Mouse (Mus musculus) lung, embryonic 16.5 days (tissue): ENCODE measurements around the gene Clcn6. TPM values are rescaled to one million over a fixed set of nuclear protein-coding genes. Genes with fewer than 3 reads are reported as not detected.
A peak's percentile ranks its signal among the peaks of the same experiment; 100 is the strongest.

Experiments
- ATAC-seq: fragments of 200-750 bp; cut with Nextera tagmentation; 2 replicates; pipeline ENCODE4 v1.8.0; 2017; ENCODE audit warnings: low read depth, mild to moderate bottlenecking, moderate library complexity
- H3K27ac ChIP-seq: fragments of 300-500 bp; sonication (generic); 2 replicates; pipeline ENCODE4 v1.5.1; 2014; ENCODE audit warnings: mild to moderate bottlenecking, control low read depth, low read length
- H3K27me3 ChIP-seq: fragments of 300-500 bp; sonication (generic); 2 replicates; pipeline ENCODE4 v1.6.1; 2014; ENCODE audit warnings: low read depth, low read length, mixed read lengths; ENCODE audit not compliant: control insufficient read depth, insufficient read depth
- H3K36me3 ChIP-seq: fragments of 300-500 bp; sonication (generic); 2 replicates; pipeline ENCODE4 v1.6.1; 2014; ENCODE audit warnings: low read length; ENCODE audit not compliant: control insufficient read depth, insufficient read depth
- H3K4me1 ChIP-seq: fragments of 300-500 bp; sonication (generic); replicated peaks from 2 replicates; pipeline ENCODE4 v1.6.1; 2014; ENCODE audit warnings: low read length, mixed read lengths; ENCODE audit not compliant: control insufficient read depth, insufficient read depth
- H3K4me2 ChIP-seq: fragments of 300-500 bp; sonication (generic); 2 replicates; pipeline ENCODE4 v1.6.1; 2014; ENCODE audit warnings: low read depth, low read length, control low read depth
- H3K4me3 ChIP-seq: fragments of 300-500 bp; sonication (generic); 2 replicates; pipeline ENCODE4 v1.5.1; 2014; ENCODE audit warnings: mild to moderate bottlenecking, low read length, control low read depth
- H3K9ac ChIP-seq: fragments of 300-500 bp; sonication (generic); 2 replicates; pipeline ENCODE4 v1.6.1; 2014; ENCODE audit warnings: low read length, control low read depth
- H3K9me3 ChIP-seq: fragments of 300-500 bp; sonication (generic); 2 replicates; pipeline ENCODE4 v1.6.1; 2016; ENCODE audit warnings: low read length; ENCODE audit not compliant: control insufficient read depth
- WGBS: fragments of 180-500 bp; shearing (Covaris S2); extraction: QIAGEN DNeasy Blood & Tissue Kit; methylation state at CpG from one replicate; pipeline ENCODE4 v1.1.7; 2014; 5-methylcytosine and 5-hydroxymethylcytosine counted together
- polyA plus RNA-seq: library from polyadenylated mRNA; unstranded; fragments of >200 nt; fragmentation: Nextera tagmentation; extraction: Ambion mirVana; gene quantifications from 2 replicates; pipeline ENCODE4 v1.2.1, GENCODE M21; 2015

The Clcn6 gene
- polyA plus RNA-seq, 1 experiment from 2014 or later: 4.5 TPM

DNA sequence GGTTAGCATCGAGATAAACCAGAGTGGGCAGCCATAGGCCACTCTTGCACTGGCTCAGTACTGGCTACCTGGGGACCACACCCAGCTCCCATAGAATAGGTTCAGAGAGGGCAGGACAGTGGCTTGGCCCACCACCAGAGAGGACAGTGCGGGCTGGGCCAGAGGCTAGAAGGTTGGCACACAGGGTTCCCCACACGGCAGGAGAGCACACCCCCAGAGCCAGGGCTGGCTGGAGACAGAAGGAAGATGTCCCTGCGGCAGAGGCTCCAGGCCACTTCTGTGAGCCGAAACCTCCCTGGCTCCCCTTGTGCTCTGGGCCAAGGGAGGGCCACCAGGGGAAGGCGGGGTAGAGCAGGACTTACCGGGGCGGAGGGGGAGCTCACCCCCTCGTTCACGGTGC, 42.6 kb upstream of the Clcn6 start:
- no peak for ATAC-seq
- Histone ChIP-seq H3K27ac (no peak overlapping the region), H3K9me3 (no peaks in the 10 kb centered on the region), H3K4me1 (peaks cover 13% of the 10 kb centered on the region), H3K27me3 (no peaks in the 10 kb centered on the region), H3K4me3 (no peak overlapping the region), H3K9ac (no peak overlapping the region), H3K36me3 (peaks cover 2% of the 10 kb centered on the region), H3K4me2 (no peak overlapping the region)
- 88% methylated on average over 10 of the region's 10 CpGs for WGBS

DNA sequence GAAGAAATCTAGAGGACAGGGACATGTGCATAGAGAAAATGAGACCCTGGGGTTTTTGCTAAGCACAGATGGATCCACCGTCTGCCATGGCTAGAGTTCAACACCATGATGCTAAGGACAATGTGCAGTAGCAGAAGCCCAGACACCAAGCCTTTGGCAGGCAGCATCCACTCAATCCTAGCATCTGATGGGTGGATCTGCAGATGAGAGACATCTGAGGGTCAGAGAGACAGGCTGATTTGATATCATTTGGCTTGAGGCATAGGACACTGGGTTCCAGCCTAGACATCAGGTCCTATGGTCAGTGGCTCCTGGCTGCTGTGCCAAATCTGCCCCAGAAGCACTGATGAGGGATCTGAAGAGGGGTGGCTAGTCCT, 42.0 kb upstream of the Clcn6 start:
- Histone ChIP-seq H3K4me3 (no peak overlapping the region), H3K36me3 (peaks cover 2% of the 10 kb centered on the region), H3K27me3 (no peaks in the 10 kb centered on the region), H3K27ac (no peak overlapping the region), H3K4me1 (peaks cover 13% of the 10 kb centered on the region), H3K9me3 (no peaks in the 10 kb centered on the region), H3K4me2 (no peak overlapping the region), H3K9ac (no peak overlapping the region)
- WGBS: 83% methylated on average over 1 of the region's 1 CpGs
- no peak for ATAC-seq

DNA sequence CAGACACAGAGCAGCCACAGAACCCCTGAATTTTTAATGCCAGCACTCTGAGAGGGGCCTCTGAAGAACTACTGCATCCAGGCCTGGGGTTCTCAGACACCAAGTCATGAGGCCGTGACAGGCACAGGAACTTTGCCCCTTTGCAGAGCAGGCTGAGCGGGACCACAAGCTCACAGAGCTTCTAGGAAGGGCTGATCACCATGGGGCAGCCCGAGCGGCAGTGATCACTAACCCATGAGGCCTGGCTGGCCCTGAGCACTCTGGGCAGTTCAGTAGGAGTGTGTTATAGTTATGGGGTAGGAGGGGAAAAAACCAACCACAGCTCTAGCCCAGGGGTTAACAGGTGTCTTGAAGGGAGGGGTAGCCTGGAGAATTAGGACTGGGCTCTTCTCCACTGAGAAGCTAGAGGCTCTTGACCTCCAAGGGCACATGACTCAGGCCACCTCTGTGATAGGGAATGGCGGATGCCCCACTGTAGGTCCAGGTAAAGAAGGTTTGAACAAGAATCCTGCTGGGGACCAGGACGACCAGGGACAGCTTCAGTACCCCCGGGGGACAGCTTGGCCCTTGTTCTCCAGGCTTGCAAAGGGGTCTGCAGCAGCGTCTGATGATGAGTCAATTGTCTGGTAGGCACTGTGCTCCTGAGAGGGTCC, 41.4 kb upstream of the Clcn6 start:
- no peaks in the 10 kb centered on the region for H3K27me3 ChIP-seq
- ATAC-seq: no peak
- peaks cover 15% of the 10 kb centered on the region for H3K4me1 ChIP-seq

DNA sequence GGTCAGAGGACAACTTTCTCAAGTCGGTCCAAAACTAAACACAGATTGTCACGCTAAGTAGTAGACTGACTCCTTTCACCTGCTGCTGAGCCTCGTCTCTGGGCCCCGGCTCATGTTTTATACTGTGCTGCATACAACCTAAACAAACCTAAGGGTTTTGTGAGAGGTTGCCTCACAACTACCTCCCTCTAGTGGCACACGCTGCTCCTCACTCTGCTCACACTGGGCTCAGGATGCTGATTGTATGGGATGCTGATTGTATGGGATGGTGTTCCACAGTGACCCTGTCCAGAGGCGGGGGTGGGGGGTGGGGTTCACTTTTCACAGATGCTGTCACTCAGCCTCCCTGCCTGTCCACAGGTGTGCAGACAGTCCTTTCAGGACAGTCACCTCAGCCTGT, 40.6 kb upstream of the Clcn6 start:
- ATAC-seq: no peak
- H3K36me3 ChIP-seq: peaks cover 2% of the 10 kb centered on the region

More for the DNA sequence above, 41.4 kb upstream of the Clcn6 start:
- H3K36me3 ChIP-seq: peaks cover 2% of the 10 kb centered on the region
- 81% methylated on average over 8 of the region's 8 CpGs for WGBS
- no peak overlapping the region for H3K4me2 ChIP-seq
- no peak overlapping the region for H3K9ac ChIP-seq
- H3K27ac ChIP-seq: no peak overlapping the region
- H3K4me3 ChIP-seq: no peak overlapping the region
- no peaks in the 10 kb centered on the region for H3K9me3 ChIP-seq

DNA sequence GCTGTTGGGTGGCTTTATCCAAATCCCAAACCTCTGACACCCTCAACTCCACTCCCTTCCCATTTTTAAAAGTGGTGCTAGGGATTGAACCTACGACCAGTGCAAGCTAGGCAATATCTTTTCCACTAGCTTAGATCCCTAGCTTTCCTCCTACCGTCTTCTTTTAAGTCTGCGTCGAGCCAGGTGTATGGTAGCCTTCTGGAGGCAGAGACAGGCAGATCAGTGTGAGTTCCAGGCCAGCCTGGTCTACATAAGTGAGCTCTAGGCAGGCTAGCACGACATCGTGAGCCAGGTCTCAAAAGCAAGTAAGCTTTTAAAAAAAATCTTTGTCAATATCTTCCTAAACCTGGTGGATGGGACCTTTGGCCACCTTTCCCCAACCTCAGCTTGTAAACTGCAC, 37.3 kb upstream of the Clcn6 start:
- H3K9ac ChIP-seq: no peak overlapping the region

More for the DNA sequence above, 40.6 kb upstream of the Clcn6 start:
- H3K4me3 ChIP-seq: no peak overlapping the region
- 45% methylated on average over 6 of the region's 6 CpGs for WGBS
- no peak overlapping the region for H3K4me2 ChIP-seq
- H3K4me1 ChIP-seq: peaks cover 11% of the 10 kb centered on the region
- H3K9me3 ChIP-seq: no peaks in the 10 kb centered on the region
- H3K27ac ChIP-seq: no peak overlapping the region
- H3K9ac ChIP-seq: no peak overlapping the region
- no peaks in the 10 kb centered on the region for H3K27me3 ChIP-seq

DNA sequence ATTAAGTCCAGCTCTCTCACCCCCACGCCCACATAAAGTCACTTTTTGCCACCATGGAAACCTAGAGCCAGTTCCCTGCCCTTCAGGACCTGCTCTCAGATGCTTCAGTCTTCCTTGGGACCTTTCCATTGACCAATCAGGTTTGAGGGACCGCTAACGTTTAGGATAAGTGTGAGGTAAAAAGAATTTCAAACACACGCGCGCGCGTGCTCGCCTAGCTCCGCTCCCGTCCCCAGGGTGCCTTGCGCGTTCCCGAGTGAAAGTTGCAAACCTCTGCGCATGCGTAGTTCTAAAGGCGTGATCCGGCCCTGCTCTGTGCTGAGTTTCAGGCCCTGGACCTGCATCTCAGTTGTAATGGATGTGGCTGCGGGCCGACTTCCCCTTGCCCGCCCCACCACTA, 36.6 kb upstream of the Clcn6 start:
- Histone ChIP-seq H3K27me3 (no peaks in the 10 kb centered on the region), H3K36me3 (no peaks in the 10 kb centered on the region), H3K4me3 (peak overlapping the region; percentile 45), H3K27ac (no peak overlapping the region; the same call in 1 of the 2 replicates), H3K9me3 (no peaks in the 10 kb centered on the region), H3K9ac (peak overlapping the region; percentile 52), H3K4me1 (0 out of 2 replicates have a peak, but pooled peaks cover 2% of the 10 kb centered on the region), H3K4me2 (peak overlapping the region; percentile 65)
- peak; percentile 59 for ATAC-seq
- WGBS: 35% methylated on average over 21 of the region's 21 CpGs

More for the DNA sequence above, 37.3 kb upstream of the Clcn6 start:
- H3K4me3 ChIP-seq: no peak overlapping the region
- 88% methylated on average over 6 of the region's 6 CpGs for WGBS
- H3K27me3 ChIP-seq: no peaks in the 10 kb centered on the region
- H3K36me3 ChIP-seq: peaks cover 2% of the 10 kb centered on the region; the same call in 1 of the 2 replicates
- no peaks in the 10 kb centered on the region for H3K9me3 ChIP-seq
- no peak for ATAC-seq
- H3K4me1 ChIP-seq: 0 out of 2 replicates have a peak, but pooled peaks cover 2% of the 10 kb centered on the region
- H3K4me2 ChIP-seq: no peak overlapping the region
- H3K27ac ChIP-seq: no peak overlapping the region

DNA sequence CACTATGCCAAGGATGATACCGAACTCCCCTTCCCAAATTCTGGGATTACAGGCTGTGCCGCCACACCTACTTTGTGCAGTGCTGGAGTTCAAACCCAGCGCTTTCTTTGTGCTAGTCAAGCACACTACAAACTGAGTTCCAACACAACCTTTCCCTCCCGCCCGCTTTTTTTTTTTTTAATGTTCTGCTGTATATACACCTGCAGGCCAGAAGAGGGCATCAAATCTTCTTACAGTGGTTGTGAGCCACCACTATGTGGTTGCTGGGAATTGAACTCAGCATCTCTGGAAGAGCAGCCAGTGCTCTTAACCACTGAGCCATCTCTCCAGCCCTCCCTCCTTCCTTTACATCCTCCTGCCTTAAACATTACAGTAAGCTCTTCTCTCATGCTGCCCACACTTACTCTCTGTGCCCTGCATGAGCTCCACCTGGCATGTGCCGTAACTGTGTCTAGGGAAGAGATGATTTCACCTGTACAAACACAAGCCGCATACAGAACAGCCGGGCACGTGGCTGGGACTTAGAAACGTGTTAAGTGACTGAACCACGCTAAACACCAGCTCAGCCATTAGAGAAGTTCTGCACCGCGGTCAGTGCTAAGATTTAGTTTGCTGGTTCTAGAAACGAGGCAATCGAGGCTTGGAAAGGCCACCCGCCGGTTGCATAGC, 36.0 kb upstream of the Clcn6 start:
- Histone ChIP-seq H3K4me3 (peak overlapping the region; percentile 45), H3K4me1 (0 out of 2 replicates have a peak, but pooled peaks cover 2% of the 10 kb centered on the region), H3K27me3 (no peaks in the 10 kb centered on the region), H3K27ac (no peak overlapping the region; the same call in 1 of the 2 replicates), H3K9ac (no peak overlapping the region; the same call in 1 of the 2 replicates), H3K36me3 (no peaks in the 10 kb centered on the region), H3K4me2 (peak overlapping the region; percentile 65), H3K9me3 (no peaks in the 10 kb centered on the region)
- WGBS: 32% methylated on average over 17 of the region's 17 CpGs
- peak; percentile 13; the same call in 1 of the 2 replicates for ATAC-seq

DNA sequence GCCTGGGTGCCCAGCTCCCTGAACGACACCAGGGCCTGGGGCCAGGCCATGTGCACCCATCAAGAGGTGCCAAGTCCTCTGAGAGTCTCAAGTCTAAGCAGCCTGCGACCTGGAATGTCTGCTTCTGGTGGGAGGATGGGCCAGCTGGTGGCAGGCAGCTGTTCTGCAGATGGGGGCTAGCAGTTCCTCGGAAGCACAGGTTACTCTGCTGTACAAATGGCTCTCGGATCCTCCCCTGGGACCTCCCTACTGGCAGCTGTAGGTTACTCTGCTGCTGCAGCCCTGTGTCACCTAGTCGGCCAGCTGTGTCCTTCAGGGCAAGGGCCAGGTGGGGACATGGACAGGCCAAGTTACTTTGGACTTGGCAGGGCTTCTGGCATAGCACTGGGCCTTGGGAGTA, 32.9 kb upstream of the Clcn6 start:
- H3K4me3 ChIP-seq: no peak overlapping the region
- no peak for ATAC-seq
- H3K27me3 ChIP-seq: no peaks in the 10 kb centered on the region
- H3K27ac ChIP-seq: no peak overlapping the region
- H3K9me3 ChIP-seq: no peaks in the 10 kb centered on the region
- 49% methylated on average over 5 of the region's 5 CpGs for WGBS
- no peak overlapping the region for H3K4me2 ChIP-seq
- H3K9ac ChIP-seq: no peak overlapping the region
- H3K4me1 ChIP-seq: 0 out of 2 replicates have a peak, but pooled peaks cover 2% of the 10 kb centered on the region
- H3K36me3 ChIP-seq: no peaks in the 10 kb centered on the region

DNA sequence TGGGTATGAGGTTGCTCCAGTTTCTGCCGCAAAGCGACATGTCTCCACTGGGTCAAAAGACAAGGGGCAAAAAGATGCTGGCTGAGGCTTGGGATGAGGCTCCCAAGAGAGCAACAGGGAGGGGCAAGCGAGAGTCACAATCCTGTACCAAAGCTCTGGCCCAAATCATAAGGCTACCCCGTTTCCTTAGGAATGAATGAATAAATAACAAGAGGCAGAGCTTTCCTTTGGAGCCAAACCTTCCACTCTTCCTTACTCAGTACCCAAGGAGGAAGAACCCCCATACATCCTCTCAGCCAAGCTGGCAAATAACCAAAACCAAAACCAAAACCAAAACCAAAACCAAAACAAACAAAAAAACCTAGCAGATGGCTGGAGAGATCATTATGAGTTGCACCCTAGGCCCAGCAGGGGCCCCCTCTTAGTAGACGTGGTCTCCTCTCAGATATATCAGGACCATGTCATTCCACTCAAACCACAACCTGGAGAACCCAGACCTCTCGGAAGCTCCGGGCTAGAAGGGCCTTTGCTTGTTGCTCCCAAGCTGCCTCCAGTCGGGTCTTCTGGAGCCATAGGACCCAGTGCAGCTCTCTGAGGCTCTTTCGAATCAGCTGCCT, 31.1 kb upstream of the Clcn6 start:
- no peaks in the 10 kb centered on the region for H3K36me3 ChIP-seq
- H3K4me1 ChIP-seq: no peaks in the 10 kb centered on the region
- H3K4me2 ChIP-seq: no peak overlapping the region
- H3K27me3 ChIP-seq: no peaks in the 10 kb centered on the region
- H3K27ac ChIP-seq: no peak overlapping the region
- no peak overlapping the region for H3K9ac ChIP-seq
- no peak for ATAC-seq
- WGBS: 72% methylated on average over 9 of the region's 9 CpGs
- H3K4me3 ChIP-seq: no peak overlapping the region
- H3K9me3 ChIP-seq: no peaks in the 10 kb centered on the region
